Mouse (Mus musculus) E14TG2a.4 (cell line): ENCODE measurements around the gene Celf2.

Source experiments
- CTCF ChIP-seq: conservative IDR thresholded peaks from 2 replicates; pipeline ENCODE4 v1.5.1; 2014; ENCODE audit warnings: low read length
- NANOG ChIP-seq: IDR thresholded peaks from 2 replicates; pipeline ENCODE4 v1.6.1; 2014; ENCODE audit warnings: borderline replicate concordance, low read length, mixed read lengths

- no peak for TF ChIP-seq CTCF
- no peak for TF ChIP-seq NANOG
Observed at GRCm38 (mm10) chr2:6634899-6635298, 874.5 kb downstream of the Celf2 start.
